Mouse (Mus musculus) layer of hippocampus, adult 2 months (tissue): Measurements from ENCODE around the gene Thsd4. TPM values are rescaled to one million over a fixed set of nuclear protein-coding genes. Genes with fewer than 3 reads are reported as not detected.
A peak's percentile ranks its signal among the peaks of the same experiment; 100 is the strongest.

Experiments
- DNase-seq, 2 experiments: peaks; one replicate each; pipeline ENCODE4 v3.0.0; 2022; ENCODE audit warnings: low spot score in 2 of 2
- H3K27ac ChIP-seq: fragments of 200-600 bp; 2 replicates; pipeline ENCODE4 v1.8.1; 2022
- H3K4me3 ChIP-seq: fragments of 200-600 bp; 2 replicates; pipeline ENCODE4 v1.8.1; 2022; ENCODE audit warnings: mild to moderate bottlenecking
- CTCF ChIP-seq: fragments of 200-600 bp; conservative IDR thresholded peaks from 2 replicates; pipeline ENCODE4 v1.8.1; 2022; ENCODE audit warnings: antibody characterized with exemption, mild to moderate bottlenecking, moderate library complexity
- total RNA-seq, 2 experiments: library from RNA; stranded (reverse); gene quantifications; 2 replicates each; pipeline ENCODE4 v1.2.3; 2021

Gene Thsd4
- total RNA-seq, 2 experiments from 2014 or later: 18.9 to 20.9 TPM

DNA sequence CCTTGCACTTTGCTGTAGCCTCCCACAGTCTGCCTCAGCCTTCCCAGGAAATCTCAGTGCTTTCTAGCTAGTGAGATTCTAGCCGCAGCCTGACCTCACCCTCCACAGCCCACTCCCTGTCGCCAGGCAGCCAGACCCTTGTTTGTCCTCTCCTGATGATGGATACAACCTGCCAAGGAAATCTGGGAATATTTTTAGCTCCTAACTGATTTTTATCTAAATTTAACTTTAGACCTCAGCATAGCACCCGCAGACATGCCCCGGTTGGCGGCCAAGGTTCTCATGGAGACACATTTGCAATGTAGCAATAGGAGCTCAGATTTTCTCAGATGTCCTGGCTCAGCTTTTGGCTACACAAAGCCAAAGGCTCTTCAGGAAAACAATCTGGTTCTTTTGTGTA lies 205.3 kb downstream of the Thsd4 start:
- Histone ChIP-seq H3K27ac (no peak overlapping the region), H3K4me3 (no peak overlapping the region)
- DNase-seq: no peak
- TF ChIP-seq CTCF: no peak

DNA sequence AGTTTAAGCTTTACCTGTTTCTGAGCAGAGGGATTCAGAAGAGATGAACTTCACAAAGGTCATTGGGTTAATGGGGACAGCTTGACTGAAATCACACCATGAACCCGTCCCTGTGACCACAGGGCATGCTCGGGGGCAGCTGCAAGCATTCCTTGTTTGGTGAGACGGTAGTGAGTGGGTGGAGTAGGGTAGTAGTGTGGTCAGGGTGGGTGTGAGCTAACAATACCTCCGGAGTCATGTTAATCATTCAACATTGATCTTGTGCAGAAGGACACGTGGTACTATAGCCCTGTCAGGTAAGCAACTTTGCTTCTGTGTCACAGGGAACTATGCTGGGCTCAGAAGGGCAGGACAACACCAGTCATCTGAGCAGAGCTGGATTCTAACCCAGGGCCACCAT lies 206.3 kb downstream of the Thsd4 start:
- TF ChIP-seq CTCF: no peak
- Histone ChIP-seq H3K27ac (no peak overlapping the region), H3K4me3 (no peak overlapping the region)
- DNase-seq: no peak

DNA sequence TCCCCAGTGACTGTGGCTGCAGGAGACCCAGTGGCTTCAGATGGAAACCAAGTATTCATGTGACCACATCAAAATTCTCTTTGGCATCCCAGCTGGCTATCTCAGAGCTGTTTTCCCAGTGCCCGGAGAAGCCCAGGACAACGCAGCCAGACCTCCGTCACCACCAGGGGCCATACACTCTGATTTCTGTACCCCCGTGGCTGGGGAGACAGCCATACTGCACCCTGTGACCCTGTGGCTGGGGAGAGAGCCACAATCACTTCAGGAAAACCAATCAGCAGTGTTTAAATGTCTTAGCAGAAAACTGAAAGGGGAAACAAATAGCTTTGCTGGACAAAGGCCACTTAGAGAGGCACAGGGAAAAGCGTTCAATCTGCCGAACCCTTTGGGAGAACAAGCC lies 208.2 kb downstream of the Thsd4 start:
- no peak overlapping the region for H3K27ac ChIP-seq
- TF ChIP-seq CTCF: no peak
- DNase-seq: no peak
- no peak overlapping the region for H3K4me3 ChIP-seq

DNA sequence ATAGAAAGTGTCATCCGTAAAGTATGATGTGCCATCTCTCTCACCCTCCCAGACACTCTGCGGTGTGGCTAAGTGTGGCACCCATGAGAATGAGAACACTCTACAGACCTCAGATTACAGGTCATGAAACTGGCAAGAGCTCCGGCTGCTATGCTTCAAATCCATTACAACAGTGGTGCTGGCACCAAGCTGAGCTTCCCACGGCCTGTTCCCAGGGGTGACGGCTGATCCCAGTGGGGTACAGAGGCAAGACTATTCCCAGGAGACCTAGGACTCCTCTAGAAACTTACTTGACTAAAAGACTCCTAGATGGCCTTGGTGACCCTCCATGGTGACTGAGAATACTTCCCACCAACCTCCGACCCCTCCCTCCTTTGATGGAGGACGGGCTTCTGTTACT lies 209.2 kb downstream of the Thsd4 start:
- no peak for TF ChIP-seq CTCF
- Histone ChIP-seq H3K27ac (no peak overlapping the region), H3K4me3 (no peak overlapping the region)
- DNase-seq: no peak

DNA sequence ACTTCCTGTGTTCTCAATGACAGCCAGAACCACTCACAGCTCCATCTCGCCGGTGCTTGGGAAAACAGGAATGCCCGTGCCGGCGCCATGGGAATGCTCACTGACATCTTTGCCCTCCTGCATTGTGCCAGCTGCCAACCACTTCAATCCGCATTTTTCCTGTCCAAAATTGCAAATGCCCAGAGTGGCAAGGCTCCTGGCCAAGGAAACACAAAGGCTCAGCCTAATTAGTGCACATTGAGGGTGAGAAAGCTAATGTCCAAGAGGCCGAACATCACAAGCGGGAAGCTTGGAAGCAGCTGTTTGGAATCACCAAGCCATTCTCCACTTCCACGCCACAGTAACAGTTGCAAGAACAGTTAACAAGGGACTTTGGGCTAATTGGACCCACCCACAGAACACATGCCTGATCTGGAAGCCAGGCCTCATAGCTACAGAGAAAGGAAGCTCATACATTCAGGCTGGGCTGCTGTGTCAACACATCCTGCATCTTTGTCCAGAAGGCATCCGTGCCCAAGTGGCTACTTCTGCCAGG lies 210.2 kb downstream of the Thsd4 start:
- Histone ChIP-seq H3K27ac (no peak overlapping the region), H3K4me3 (no peak overlapping the region)
- no peak for TF ChIP-seq CTCF
- peak; percentile 15 to 75 for DNase-seq

DNA sequence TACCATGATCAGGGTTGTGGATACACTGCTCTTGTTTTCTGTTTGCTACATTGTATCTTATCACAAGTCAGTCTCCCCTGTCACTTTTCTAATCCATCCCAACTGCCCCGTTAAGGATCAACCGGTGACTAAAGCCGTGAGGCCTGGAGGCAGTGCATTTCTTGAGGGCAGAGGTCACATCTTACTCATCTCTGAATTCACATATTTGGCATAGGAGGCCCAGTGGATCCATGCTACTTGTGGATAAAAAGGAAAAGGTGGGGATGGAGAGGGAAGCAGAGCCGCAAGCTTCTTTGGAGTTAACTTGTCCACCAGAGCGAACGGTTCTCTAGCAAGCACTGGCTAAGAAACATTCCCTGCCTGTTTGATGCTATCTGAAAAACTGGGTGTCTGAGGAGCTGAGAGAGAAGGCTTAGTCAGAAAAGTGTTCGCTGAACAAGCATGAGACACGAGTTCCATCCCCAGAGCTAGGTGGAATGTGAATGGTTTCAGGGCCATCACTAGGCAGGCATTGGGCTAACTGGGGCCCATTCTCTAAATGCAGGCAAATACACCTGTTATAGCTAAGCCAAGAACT lies 211.0 kb downstream of the Thsd4 start:
- no peak for TF ChIP-seq CTCF
- 0 out of 2 replicates have a peak overlapping the region, but pooled peaks have one; percentile 39 for H3K27ac ChIP-seq
- H3K4me3 ChIP-seq: no peak overlapping the region
- no peak for DNase-seq

DNA sequence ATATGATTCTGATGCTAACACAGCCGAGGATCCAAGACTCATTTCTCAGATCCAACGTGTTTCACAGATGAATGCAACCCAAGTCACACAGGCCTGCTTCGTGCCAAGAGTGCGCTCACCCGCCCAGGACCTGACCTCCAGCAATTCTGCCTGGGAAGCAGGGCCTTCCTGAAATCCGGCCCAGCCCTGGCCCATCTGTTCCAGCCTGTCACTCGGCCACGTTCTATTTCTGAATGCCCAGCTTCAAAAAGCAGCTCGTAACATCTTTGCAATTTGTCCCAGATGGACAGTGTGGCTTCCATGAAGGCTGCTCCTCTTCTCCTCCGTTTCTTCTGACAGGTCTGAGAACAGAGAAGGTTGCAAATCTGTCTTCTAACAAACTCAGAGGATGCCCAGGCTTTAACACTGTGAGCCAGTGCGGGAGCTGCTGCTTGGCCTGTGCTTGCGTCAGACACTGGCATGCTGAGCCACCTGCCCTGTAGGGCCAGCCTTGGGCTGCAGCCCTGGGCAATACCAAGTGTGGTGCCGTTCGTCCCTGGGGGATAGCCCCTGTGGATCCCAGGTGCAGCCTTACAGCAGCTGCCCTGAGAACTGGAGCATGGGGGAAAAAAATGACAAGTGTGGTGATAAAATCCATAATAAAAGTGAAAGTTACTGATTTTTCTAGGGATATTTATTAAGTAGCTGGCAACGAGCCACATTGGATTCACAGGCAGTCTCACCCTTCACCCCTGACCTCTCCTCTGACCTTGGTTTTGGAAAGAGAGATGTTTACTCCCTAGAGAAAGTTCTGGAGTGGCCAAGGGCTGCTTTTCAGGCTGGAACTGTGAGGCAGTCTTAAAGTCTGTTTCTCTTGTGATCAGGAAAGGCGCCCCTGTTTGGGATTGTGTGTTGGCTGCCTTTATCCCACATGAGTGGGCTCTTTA lies 211.8 kb downstream of the Thsd4 start:
- TF ChIP-seq CTCF: no peak
- DNase-seq: no peak
- H3K4me3 ChIP-seq: no peak overlapping the region
- H3K27ac ChIP-seq: peak overlapping the region; percentile 39; the same call in 1 of the 2 replicates

DNA sequence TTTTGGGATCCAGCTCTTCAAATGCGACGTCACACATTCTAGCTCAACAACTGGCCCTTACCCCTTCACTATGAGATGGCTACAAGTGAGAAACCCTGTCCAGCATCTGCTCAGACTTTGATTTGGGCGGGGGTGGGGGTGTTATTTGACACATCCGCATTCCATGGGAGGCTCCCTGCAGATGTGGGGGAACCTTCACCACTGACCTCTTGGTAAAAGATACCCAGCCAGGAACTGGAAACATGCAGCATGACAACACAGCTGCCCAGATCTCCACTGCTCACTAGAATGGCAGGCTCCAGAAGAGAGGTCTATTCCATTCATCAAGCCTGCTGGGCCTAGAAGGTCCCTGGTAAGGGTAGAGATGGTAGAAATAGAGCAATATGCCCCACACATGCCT lies 213.7 kb downstream of the Thsd4 start:
- DNase-seq: no peak
- no peak overlapping the region for H3K27ac ChIP-seq
- no peak for TF ChIP-seq CTCF
- no peak overlapping the region for H3K4me3 ChIP-seq

DNA sequence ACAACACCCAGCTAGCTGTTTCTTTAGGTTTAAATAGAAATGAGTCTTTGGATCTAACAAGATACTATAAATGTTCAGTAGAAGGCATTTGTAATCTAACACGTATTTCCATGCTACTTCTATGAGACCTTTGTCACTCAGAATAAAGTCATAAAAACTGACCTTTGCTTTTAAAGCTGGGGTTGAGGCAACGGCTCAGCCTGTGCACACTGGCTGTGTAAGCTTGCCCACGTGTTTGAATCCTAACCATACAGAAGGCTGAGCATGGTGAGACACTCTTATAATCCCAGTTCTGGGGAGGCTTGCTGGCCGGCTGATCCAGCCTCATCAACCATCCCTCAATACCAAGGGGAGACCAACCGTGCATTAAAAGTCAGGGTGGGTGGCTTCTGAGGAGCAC lies 214.4 kb downstream of the Thsd4 start:
- TF ChIP-seq CTCF: no peak
- Histone ChIP-seq H3K27ac (no peak overlapping the region), H3K4me3 (no peak overlapping the region)

DNA sequence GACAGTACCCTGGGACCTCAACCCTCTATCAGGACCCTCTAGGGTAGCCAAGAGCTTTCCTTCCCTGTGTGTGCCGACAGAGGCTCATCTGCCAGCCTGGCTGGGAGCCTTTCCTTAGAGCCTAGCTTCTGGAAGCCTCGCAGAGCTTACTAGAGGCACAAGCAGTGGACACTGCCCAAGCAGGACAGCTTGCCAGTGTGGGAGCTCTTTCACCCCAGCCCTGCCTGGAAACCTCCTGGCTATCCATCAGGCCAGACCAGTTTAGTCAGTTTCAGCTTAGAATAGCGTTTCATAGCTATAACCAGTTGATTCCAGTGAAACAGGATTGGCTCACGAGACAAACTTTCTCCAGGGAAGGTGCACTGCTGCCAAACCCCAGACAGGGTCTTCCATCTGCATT lies 215.6 kb downstream of the Thsd4 start:
- Histone ChIP-seq H3K4me3 (no peak overlapping the region), H3K27ac (no peak overlapping the region)
- DNase-seq: no peak
- no peak for TF ChIP-seq CTCF

More for the DNA sequence above, 214.4 kb downstream of the Thsd4 start:
- DNase-seq: no peak

DNA sequence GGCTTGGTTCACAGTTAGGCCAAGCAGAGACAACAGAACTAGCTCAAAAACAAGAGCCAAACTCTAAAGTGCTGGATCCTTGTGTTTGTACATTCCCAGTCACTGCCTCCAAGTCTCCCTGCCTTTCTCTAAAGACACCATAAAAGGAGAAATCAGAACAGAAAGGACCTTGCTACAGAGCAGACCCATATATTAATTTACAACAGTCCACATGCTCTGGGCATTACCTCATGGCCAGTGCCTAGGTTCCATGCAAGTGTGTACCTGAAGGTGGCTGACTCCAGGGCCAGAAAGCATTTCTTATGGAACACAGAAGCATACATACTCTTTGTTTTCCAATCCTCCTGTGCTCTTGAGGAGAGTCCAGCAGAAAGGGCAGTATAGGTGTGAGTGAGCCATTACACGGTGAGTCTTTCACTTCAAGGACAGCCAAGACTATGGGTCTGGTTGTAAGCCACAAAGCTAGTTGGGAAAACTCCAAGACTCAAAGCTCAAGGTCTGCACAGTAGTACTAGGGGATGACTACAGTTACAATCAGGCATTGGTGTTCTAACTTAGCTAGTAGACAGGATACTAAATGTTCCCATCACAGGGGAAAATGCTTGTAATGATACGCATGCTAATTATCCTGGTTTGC lies 216.5 kb downstream of the Thsd4 start:
- H3K27ac ChIP-seq: no peak overlapping the region
- TF ChIP-seq CTCF: no peak
- no peak for DNase-seq
- no peak overlapping the region for H3K4me3 ChIP-seq

DNA sequence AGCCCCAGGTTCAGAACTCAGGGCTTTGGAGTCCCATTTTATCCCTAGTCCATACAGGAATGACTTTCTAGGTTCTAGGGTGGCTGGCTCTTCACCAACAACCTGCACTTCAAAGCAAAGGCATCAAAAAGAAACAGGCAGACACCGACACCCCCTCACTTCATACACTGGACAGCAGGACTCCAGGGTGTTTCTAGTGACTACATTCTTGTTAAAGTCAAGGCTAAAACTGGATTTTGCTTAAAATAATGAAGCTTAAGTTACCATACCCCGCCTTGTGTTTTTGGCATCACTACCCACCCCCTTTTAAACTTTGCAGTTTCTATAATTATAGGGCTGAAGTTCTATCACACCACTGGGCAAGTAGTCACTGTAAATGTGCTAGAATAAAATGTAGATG lies 225.6 kb downstream of the Thsd4 start:
- no peak for DNase-seq
- TF ChIP-seq CTCF: no peak
- no peak overlapping the region for H3K27ac ChIP-seq
- H3K4me3 ChIP-seq: no peak overlapping the region

DNA sequence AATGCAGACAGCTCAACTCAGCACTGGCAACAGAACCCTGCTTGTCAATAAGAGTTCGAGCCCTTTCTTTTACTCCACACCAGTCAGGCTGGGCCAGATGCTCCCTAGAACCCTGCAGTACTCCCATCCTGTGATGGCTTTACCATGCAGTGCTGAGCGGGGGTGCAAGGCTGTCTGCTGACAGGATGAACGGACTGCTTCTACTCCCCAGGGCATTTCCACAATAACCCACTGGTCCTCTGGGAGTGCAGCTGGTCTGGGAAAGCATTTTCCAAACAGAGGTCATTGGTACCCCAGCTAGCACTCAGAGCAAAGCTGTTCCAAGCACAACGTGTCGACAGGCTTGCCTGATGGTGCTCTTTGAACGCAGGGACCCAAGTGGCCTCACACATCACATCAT lies 226.6 kb downstream of the Thsd4 start:
- DNase-seq: no peak
- H3K4me3 ChIP-seq: no peak overlapping the region
- no peak for TF ChIP-seq CTCF
- H3K27ac ChIP-seq: no peak overlapping the region
